Mouse (Mus musculus) midbrain, embryonic 16.5 days (tissue): ENCODE data around the gene Calb2. TPM values are rescaled to one million over a fixed set of nuclear protein-coding genes. Genes with fewer than 3 reads are reported as not detected.

Experiments used
- ATAC-seq: fragments of 200-750 bp; cut with Nextera tagmentation; 2 replicates; pipeline ENCODE4 v1.8.0; 2017; ENCODE audit warnings: moderate TSS enrichment
- H3K27ac ChIP-seq: fragments of 300-500 bp; sonication (generic); 2 replicates; pipeline ENCODE4 v1.5.1; 2014; ENCODE audit warnings: mild to moderate bottlenecking, low read length, mixed read lengths
- H3K27me3 ChIP-seq: fragments of 300-500 bp; sonication (generic); 2 replicates; pipeline ENCODE4 v1.6.1; 2014; ENCODE audit warnings: low read depth, low read length, mixed read lengths; ENCODE audit not compliant: control insufficient read depth, insufficient read depth
- H3K36me3 ChIP-seq: fragments of 300-500 bp; sonication (generic); 2 replicates; pipeline ENCODE4 v1.6.1; 2014; ENCODE audit warnings: mild to moderate bottlenecking, low read length, moderate library complexity, mixed read lengths; ENCODE audit not compliant: control insufficient read depth, insufficient read depth
- H3K4me1 ChIP-seq: fragments of 300-500 bp; sonication (generic); 2 replicates; pipeline ENCODE4 v1.6.1; 2014; ENCODE audit warnings: mild to moderate bottlenecking, low read length, mixed read lengths; ENCODE audit not compliant: control insufficient read depth, insufficient read depth
- H3K4me2 ChIP-seq: fragments of 300-500 bp; sonication (generic); 2 replicates; pipeline ENCODE4 v1.6.1; 2014; ENCODE audit warnings: mild to moderate bottlenecking, low read length, mixed read lengths
- H3K4me3 ChIP-seq: fragments of 300-500 bp; sonication (generic); 2 replicates; pipeline ENCODE4 v1.5.1; 2014; ENCODE audit warnings: low read depth, mild to moderate bottlenecking, low read length, moderate library complexity, mixed read lengths
- H3K9ac ChIP-seq: fragments of 300-500 bp; sonication (generic); 2 replicates; pipeline ENCODE4 v1.6.1; 2014; ENCODE audit warnings: low read depth, low read length, mixed read lengths
- H3K9me3 ChIP-seq: fragments of 300-500 bp; sonication (generic); replicated peaks from 2 replicates; pipeline ENCODE4 v1.6.1; 2014; ENCODE audit warnings: mild to moderate bottlenecking, low read length, mixed read lengths; ENCODE audit not compliant: control insufficient read depth, poor library complexity, severe bottlenecking
- WGBS: fragments of 180-500 bp; shearing (Covaris S2); extraction: QIAGEN DNeasy Blood & Tissue Kit; methylation state at CpG from one replicate; pipeline ENCODE4 v1.1.7; 2014; 5-methylcytosine and 5-hydroxymethylcytosine counted together
- polyA plus RNA-seq: library from polyadenylated mRNA; unstranded; fragments of >200 nt; fragmentation: Nextera tagmentation; extraction: Ambion mirVana; gene quantifications from 2 replicates; pipeline ENCODE4 v1.2.1, GENCODE M21; 2015

Gene Calb2
- polyA plus RNA-seq, 1 experiment from 2014 or later: 290 TPM

- no peak overlapping the region for H3K27ac ChIP-seq
- peaks cover 33% of the 10 kb centered on the region for H3K36me3 ChIP-seq
- WGBS: 47% methylated on average over 1 of the region's 1 CpGs
- no peaks in the 10 kb centered on the region for H3K4me1 ChIP-seq
- no peaks in the 10 kb centered on the region for H3K27me3 ChIP-seq
- H3K4me3 ChIP-seq: no peak overlapping the region
- H3K9ac ChIP-seq: no peak overlapping the region
- H3K9me3 ChIP-seq: peaks cover 13% of the 10 kb centered on the region; the same call in 1 of the 2 replicates
- ATAC-seq: no peak
- H3K4me2 ChIP-seq: no peak overlapping the region
Observed at GRCm38 (mm10) chr8:110091869-110092268, 76.1 kb downstream of the Calb2 start.

Other genes with a start within 250 kb of the Calb2 start
- 2.2 and 2.4 TPM in 2 replicates for gene Marveld3, start 206.0 kb downstream of the Calb2 start, polyA plus RNA-seq
- not detected in 2 replicates for gene Tat, start 177.8 kb downstream of the Calb2 start, polyA plus RNA-seq
- gene Chst4, start 128.5 kb downstream of the Calb2 start, polyA plus RNA-seq: not detected in 2 replicates
- gene Zfp612, start 88.5 kb downstream of the Calb2 start, polyA plus RNA-seq: 23.2 and 24.0 TPM in 2 replicates
- not detected in 2 replicates for gene Gm21964, start 67.0 kb downstream of the Calb2 start, polyA plus RNA-seq
- gene Gm17720, start 65.5 kb downstream of the Calb2 start, polyA plus RNA-seq: not detected in 2 replicates
- 13.2 and 13.6 TPM in 2 replicates for gene Cmtr2, start 47.5 kb upstream of the Calb2 start, polyA plus RNA-seq
- gene Hydin, start 98.8 kb upstream of the Calb2 start, polyA plus RNA-seq: 0.25 and 0.45 TPM in 2 replicates